Comparison of ENCODE assay signal across 8 mouse cellular contexts in the genomic region with DNA sequence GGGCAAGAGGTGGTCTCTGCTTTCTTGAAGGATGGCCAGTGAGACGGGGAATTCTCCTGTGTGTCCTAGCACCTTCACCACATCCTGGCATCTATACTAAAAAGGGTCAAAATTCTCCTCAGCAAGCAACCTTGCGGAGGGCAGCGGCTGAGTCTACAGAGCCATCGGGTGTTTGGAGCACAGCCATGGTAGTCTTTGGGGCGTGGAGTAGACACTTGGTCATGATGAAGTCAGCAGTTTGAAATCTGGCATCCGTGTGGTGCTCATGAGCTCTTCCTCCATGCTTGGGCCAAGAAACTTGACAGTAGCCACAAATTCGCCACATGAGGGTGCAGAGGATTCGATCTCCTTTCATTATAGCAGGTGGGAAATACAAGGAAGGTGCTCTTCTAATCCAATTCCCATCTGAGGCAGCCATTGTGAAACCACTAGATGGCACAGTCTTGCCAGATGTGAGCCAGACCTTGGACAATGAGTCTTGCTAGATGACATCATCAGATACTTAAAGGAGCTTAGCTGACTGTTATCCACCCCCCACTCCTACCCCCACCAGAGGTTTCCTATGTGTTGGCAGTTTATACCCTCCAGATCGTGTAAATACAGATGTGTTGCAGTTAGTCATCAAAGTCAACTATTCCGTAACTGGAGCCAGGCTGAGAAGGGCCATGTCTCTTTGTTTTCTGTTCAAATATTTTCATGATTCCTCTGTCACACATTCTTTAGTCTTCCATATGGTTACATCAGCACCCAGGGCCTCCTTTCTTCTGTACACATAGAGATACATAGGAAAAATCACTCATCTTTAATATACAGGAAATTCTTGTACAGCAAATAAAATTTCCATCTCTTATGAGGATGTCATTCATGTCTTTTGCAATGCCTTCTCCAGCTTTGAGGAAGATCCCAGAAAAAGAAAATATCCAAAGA. TPM values are rescaled to one million over a fixed set of nuclear protein-coding genes. Genes with fewer than 3 reads are reported as not detected.
DNase-seq lines count a peak whose midpoint lies in the region; ATAC-seq and TF ChIP-seq lines count a peak whose summit lies in the region.

No protein-coding gene starts in this region.

- WGBS in stomach, embryonic 15.5 days = 58% methylated on average over 10 of the region's 10 CpGs

- DNase-seq in 3134 (ENCODE audit: extremely low read depth, insufficient read length, low spot score) = peak; percentile 6
- DNase-seq in Muller cell, postnatal 12 days (ENCODE audit: inconsistent ontology term) = peak; percentile 68
- DNase-seq in heart, postnatal 10 days = peak; percentile 72 to 76
- DNase-seq in layer of hippocampus, adult 18-20 months (ENCODE audit: low spot score in 2 of 2) = peak; percentile 3 to 58
- peak; percentile 55 to 68 for DNase-seq in lung, postnatal 4 days
- no peak for DNase-seq in c-Kit-positive CD71-positive TER-119-positive erythroid progenitor cells, embryonic 14.5 days (ENCODE audit: low spot score)

- no peak for TF ChIP-seq POLR2A in embryonic fibroblast, embryonic 13.5 days (IDR thresholded peaks at IDR 0.05; ENCODE audit: low read depth, low read length)

- intact Hi-C loops in heart, postnatal 10 days (cut with DNase I) = loop anchor here (1.0 to 5.0 kb wide), 3 partner anchors 168 to 371 kb away; no protein-coding TSS in a partner anchor

- H3K36me3 ChIP-seq in stomach, embryonic 15.5 days = no peaks in the 10 kb centered on the region

- no peak overlapping the region for H3K27ac ChIP-seq in embryonic fibroblast, embryonic 13.5 days (ENCODE audit: insufficient read depth, low read length)
- H3K27ac ChIP-seq in stomach, embryonic 15.5 days = no peak overlapping the region

- peak; percentile 72; the same call in 1 of the 2 replicates for ATAC-seq in stomach, embryonic 15.5 days (ENCODE audit: insufficient read depth, low FRiP score, low read depth)

- H3K4me3 ChIP-seq in embryonic fibroblast, embryonic 13.5 days (ENCODE audit: insufficient read depth, low read length) = no peak overlapping the region
- no peak overlapping the region for H3K4me3 ChIP-seq in stomach, embryonic 15.5 days (replicated peaks)

- no peak overlapping the region for H3K9ac ChIP-seq in stomach, embryonic 15.5 days

- no peak overlapping the region for H3K4me2 ChIP-seq in stomach, embryonic 15.5 days

- H3K27me3 ChIP-seq in stomach, embryonic 15.5 days (replicated peaks) = no peaks in the 10 kb centered on the region

- H3K4me1 ChIP-seq in embryonic fibroblast, embryonic 13.5 days (ENCODE audit: control insufficient read depth, insufficient read depth, low read length) = peaks cover 4% of the 10 kb centered on the region; the same call in 1 of the 2 replicates
- no peaks in the 10 kb centered on the region for H3K4me1 ChIP-seq in stomach, embryonic 15.5 days

- TF ChIP-seq CTCF in embryonic fibroblast, embryonic 13.5 days (IDR thresholded peaks at IDR 0.05; ENCODE audit: borderline replicate concordance, insufficient read depth, low read length) = peak; percentile 35; the same call in 1 of the 2 replicates

- no peaks in the 10 kb centered on the region for H3K9me3 ChIP-seq in stomach, embryonic 15.5 days

RNA-seq across cellular contexts. Expression of gene Iyd, which starts 32.9 kb away (rescaled TPM):
- 0.65 TPM in 1 of 2 replicates, not detected in the other for polyA plus RNA-seq in embryonic fibroblast, embryonic 13.5 days (2011; ENCODE audit: insufficient read length, low read depth, missing spikeins)
- total RNA-seq in heart, postnatal 10 days (2021) = under 1 TPM in 1 of 2 experiments, not detected in 1; 0.79 TPM
- 1 to 10 TPM; 3.5 to 5.4 TPM for total RNA-seq in layer of hippocampus, adult 18-20 months (2021)
- 7.6 and 8.8 TPM in 2 replicates for polyA plus RNA-seq in stomach, embryonic 15.5 days (2015; fragmentation: Nextera tagmentation; extraction: Ambion mirVana)
